Mouse (Mus musculus) ES-E14 (cell line): ENCODE results near the gene Rarb.

Source experiments
- CHD2 ChIP-seq: IDR thresholded peaks from 2 replicates; pipeline ENCODE4 v1.6.1; 2014; ENCODE audit warnings: mild to moderate bottlenecking, low read depth, low read length, inconsistent platforms
- HCFC1 ChIP-seq: IDR thresholded peaks from 2 replicates; pipeline ENCODE4 v1.6.1; 2012; ENCODE audit warnings: low read length, inconsistent platforms, borderline replicate concordance; ENCODE audit not compliant: insufficient read depth
- MAFK ChIP-seq: IDR thresholded peaks from 2 replicates; pipeline ENCODE4 v1.6.1; 2014; ENCODE audit warnings: mild to moderate bottlenecking, low read depth, low read length, inconsistent platforms; ENCODE audit not compliant: insufficient read depth
- ZC3H11A ChIP-seq: IDR thresholded peaks from 2 replicates; pipeline ENCODE4 v1.6.1; 2012; ENCODE audit warnings: low read depth, mild to moderate bottlenecking, inconsistent platforms, low read length, borderline replicate concordance
- ZNF384 ChIP-seq: IDR thresholded peaks from 2 replicates; pipeline ENCODE4 v1.6.1; 2012; ENCODE audit warnings: low read depth, low read length, inconsistent platforms

GRCm38 (mm10) chr14:16448269-16448987 is 370.5 kb downstream of the Rarb start:
- TF ChIP-seq CHD2 (no peak), MAFK (no peak), HCFC1 (no peak), ZNF384 (no peak), ZC3H11A (no peak)
